Mouse (Mus musculus) bone marrow, adult 2 months (tissue): ENCODE measurements at regions not wholly inside any gene's neighbourhood (a gene's known extent, or its start where the extent isn't known, plus 50 kb on each side); places are given as distances from the start of the nearest gene placed in this dataset.

Experiments
- H3K27ac ChIP-seq: fragments of 200-500 bp; 2 replicates; pipeline ENCODE4 v1.5.1; 2012; ENCODE audit warnings: low read depth, mild to moderate bottlenecking, control low read depth, inconsistent platforms, low read length; ENCODE audit not compliant: control insufficient read depth, poor library complexity, insufficient read depth
- H3K4me1 ChIP-seq: fragments of 200-500 bp; 2 replicates; pipeline ENCODE4 v1.6.1; 2011; ENCODE audit warnings: low read length; ENCODE audit not compliant: control insufficient read depth, insufficient read depth
- H3K4me3 ChIP-seq: fragments of 200-500 bp; replicated peaks from 2 replicates; pipeline ENCODE3; 2011; ENCODE audit warnings: mild to moderate bottlenecking, low read depth, low read length, control low read depth; ENCODE audit not compliant: control insufficient read depth
- CTCF ChIP-seq: fragments of 200-500 bp; IDR thresholded peaks from 2 replicates; pipeline ENCODE4 v1.5.1; 2011; ENCODE audit warnings: low read length, control low read depth; ENCODE audit not compliant: control insufficient read depth, insufficient read depth
- POLR2A ChIP-seq: fragments of 200-500 bp; IDR thresholded peaks from 2 replicates; pipeline ENCODE4 v1.6.1; 2011; ENCODE audit warnings: low read depth, mild to moderate bottlenecking, control low read depth, low read length, borderline replicate concordance; ENCODE audit not compliant: control insufficient read depth
- WGBS: fragments of 180-500 bp; shearing (Covaris S2); methylation state at CpG from one replicate; pipeline ENCODE4 v1.1.7; 2018; 5-methylcytosine and 5-hydroxymethylcytosine counted together

DNA sequence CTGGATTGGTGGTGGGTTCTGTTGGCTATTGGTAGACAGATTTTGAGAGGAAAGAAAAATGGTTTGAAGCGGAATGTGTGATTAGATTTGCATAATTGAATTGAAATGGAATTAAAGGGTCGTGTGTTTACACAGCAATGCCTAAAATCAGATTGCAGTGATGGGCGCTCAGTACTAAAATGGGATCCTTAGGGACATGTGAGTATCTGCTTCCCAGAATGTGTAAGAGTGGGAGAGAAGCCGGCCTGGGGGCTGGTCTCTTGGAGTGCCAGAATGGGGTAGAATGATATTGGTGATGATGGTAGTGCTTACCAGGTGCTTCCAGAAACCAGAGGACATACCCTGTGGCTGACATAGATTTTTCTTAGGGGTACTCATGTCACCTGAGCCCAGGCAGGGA is 86.2 kb upstream of the Fstl4 start:
- Histone ChIP-seq H3K4me1 (no peaks in the 10 kb centered on the region), H3K27ac (no peak overlapping the region), H3K4me3 (no peak overlapping the region)
- WGBS, result 80% methylated on average over 4 of the region's 4 CpGs
- no peak for TF ChIP-seq POLR2A
- no peak for TF ChIP-seq CTCF

DNA sequence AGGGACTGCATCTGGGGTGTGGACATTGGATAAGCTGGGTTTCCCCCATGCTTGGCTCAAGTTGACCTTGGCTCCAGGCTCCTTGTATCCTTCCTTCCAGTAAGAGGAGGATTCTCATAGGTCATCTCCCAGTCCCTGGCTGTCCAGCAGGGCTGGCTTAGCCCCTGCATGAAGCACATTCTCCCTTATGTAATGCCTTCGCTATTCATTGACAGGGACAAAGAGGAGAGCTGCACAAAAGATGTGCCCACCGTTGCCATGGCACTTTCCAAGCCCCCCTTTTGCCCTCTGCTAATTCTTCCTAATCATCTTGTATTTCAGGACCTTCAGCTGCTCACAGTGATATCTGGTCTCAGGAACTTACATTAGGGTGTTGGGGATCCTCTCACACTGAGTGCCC is 79.0 kb upstream of the Fstl4 start:
- 76% methylated on average over 2 of the region's 2 CpGs for WGBS

DNA sequence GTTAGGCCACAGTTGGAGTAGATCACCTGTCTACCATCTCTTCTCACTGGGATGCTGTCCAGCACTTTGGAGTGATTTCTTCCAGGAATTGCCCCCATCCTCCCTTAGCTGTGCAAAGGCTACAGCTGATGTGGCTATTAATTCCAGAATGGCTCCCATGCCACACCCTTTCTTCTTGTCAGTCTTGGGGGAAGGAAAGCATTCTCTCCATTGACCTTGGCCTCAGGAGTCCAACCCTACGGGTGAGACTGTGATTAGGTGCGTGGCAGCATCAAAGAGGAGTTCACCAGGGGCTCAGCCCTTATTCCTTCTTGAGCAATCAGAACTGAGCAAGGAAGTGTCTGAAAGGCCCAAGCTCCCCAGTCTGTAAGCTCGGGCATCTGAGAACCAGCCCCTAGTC is 71.7 kb upstream of the Fstl4 start:
- Histone ChIP-seq H3K4me3 (no peak overlapping the region), H3K4me1 (no peaks in the 10 kb centered on the region), H3K27ac (no peak overlapping the region)
- no peak for TF ChIP-seq POLR2A
- WGBS, result 77% methylated on average over 3 of the region's 3 CpGs

More for the DNA sequence above, 79.0 kb upstream of the Fstl4 start:
- Histone ChIP-seq H3K27ac (no peak overlapping the region), H3K4me1 (no peaks in the 10 kb centered on the region), H3K4me3 (no peak overlapping the region)
- TF ChIP-seq POLR2A (no peak), CTCF (no peak)

- Histone ChIP-seq H3K27ac (no peak overlapping the region), H3K4me1 (no peaks in the 10 kb centered on the region; the same call in 1 of the 2 replicates), H3K4me3 (no peak overlapping the region)
- no peak for TF ChIP-seq POLR2A
- WGBS, result 76% methylated on average over 10 of the region's 10 CpGs
Observed at GRCm38 (mm10) chr11:52701682-52702081, 62.8 kb upstream of the Fstl4 start.

- H3K4me1 ChIP-seq, result no peaks in the 10 kb centered on the region; the same call in 1 of the 2 replicates
- WGBS, result 48% methylated on average over 4 of the region's 4 CpGs
- TF ChIP-seq POLR2A, result no peak
- TF ChIP-seq CTCF, result no peak
- H3K4me3 ChIP-seq, result no peak overlapping the region
- no peak overlapping the region for H3K27ac ChIP-seq
Observed at GRCm38 (mm10) chr11:52703391-52703790, 61.0 kb upstream of the Fstl4 start.
